Mouse (Mus musculus) left cerebral cortex, postnatal 4 days (tissue): ENCODE data around the gene Ankrd9. TPM values are rescaled to one million over a fixed set of nuclear protein-coding genes. Genes with fewer than 3 reads are reported as not detected.

ENCODE experiments used
- DNase-seq: peaks from one replicate; pipeline ENCODE4 v3.0.0-alpha.2; 2022
- intact Hi-C: fragments of 180-260 bp; cut with DNase I; formaldehyde crosslinking; loops from one replicate; pipeline ENCODE4 v1.15.1; 2025
- total RNA-seq, 2 experiments: library from RNA; stranded (reverse); gene quantifications; 2 replicates each; pipeline ENCODE4 v1.2.3; 2021

Ankrd9 gene
- 1 to 10 TPM; 4.0 to 4.2 TPM for total RNA-seq

GRCm38 (mm10) chr12:110978607-110979406, at the start of gene Ankrd9:
Gene Ankrd9, minus strand, starts transcription at chr12:110979040.
- intact Hi-C loops: no loop called here
- peak; percentile 95 for DNase-seq

- no peak for DNase-seq
- intact Hi-C loops: no loop called here
Observed at GRCm38 (mm10) chr12:111021577-111021976, 42.7 kb upstream of the Ankrd9 start.

- no peak for DNase-seq
- intact Hi-C loops: no loop called here
Observed at GRCm38 (mm10) chr12:111021138-111021537, 42.3 kb upstream of the Ankrd9 start.

GRCm38 (mm10) chr12:111019086-111019485, 40.2 kb upstream of the Ankrd9 start:
- intact Hi-C loops: no loop called here
- DNase-seq: no peak

GRCm38 (mm10) chr12:111018068-111018467, 39.2 kb upstream of the Ankrd9 start:
- no peak for DNase-seq
- intact Hi-C loops: no loop called here

GRCm38 (mm10) chr12:111016807-111017206, 38.0 kb upstream of the Ankrd9 start:
- intact Hi-C loops: no loop called here
- DNase-seq: no peak

GRCm38 (mm10) chr12:111009615-111010257, 30.9 kb upstream of the Ankrd9 start:
- intact Hi-C loops: no loop called here
- no peak for DNase-seq

- intact Hi-C loops: no loop called here
- DNase-seq: peak; percentile 46
Observed at GRCm38 (mm10) chr12:111008500-111009490, 30.0 kb upstream of the Ankrd9 start.

GRCm38 (mm10) chr12:111007134-111008103, 28.6 kb upstream of the Ankrd9 start:
- DNase-seq: no peak
- intact Hi-C loops: no loop called here

- intact Hi-C loops: no loop called here
- no peak for DNase-seq
Observed at GRCm38 (mm10) chr12:111006339-111006738, 27.5 kb upstream of the Ankrd9 start.

- intact Hi-C loops: no loop called here
- no peak for DNase-seq
Observed at GRCm38 (mm10) chr12:111005803-111006202, 27.0 kb upstream of the Ankrd9 start.

- no peak for DNase-seq
- intact Hi-C loops: no loop called here
Observed at GRCm38 (mm10) chr12:111004142-111004541, 25.3 kb upstream of the Ankrd9 start.

- DNase-seq: no peak
- intact Hi-C loops: no loop called here
Observed at GRCm38 (mm10) chr12:111000956-111001355, 22.1 kb upstream of the Ankrd9 start.

- intact Hi-C loops: no loop called here
- DNase-seq: no peak
Observed at GRCm38 (mm10) chr12:110999820-111000219, 21.0 kb upstream of the Ankrd9 start.

- no peak for DNase-seq
- intact Hi-C loops: no loop called here
Observed at GRCm38 (mm10) chr12:110998092-110998491, 19.3 kb upstream of the Ankrd9 start.

GRCm38 (mm10) chr12:110994666-110995065, 15.8 kb upstream of the Ankrd9 start:
- intact Hi-C loops: no loop called here
- DNase-seq: no peak

- DNase-seq: no peak
- intact Hi-C loops: loop anchor here (2.0 kb wide), 1 partner anchor 56 kb away; no protein-coding TSS in a partner anchor
Observed at GRCm38 (mm10) chr12:110993226-110993625, 14.4 kb upstream of the Ankrd9 start.

- DNase-seq: peak; percentile 38
- intact Hi-C loops: loop anchor here (2.0 kb wide), 1 partner anchor 56 kb away; no protein-coding TSS in a partner anchor
Observed at GRCm38 (mm10) chr12:110992771-110993170, 13.9 kb upstream of the Ankrd9 start.

GRCm38 (mm10) chr12:110992128-110992553, 13.3 kb upstream of the Ankrd9 start:
- DNase-seq: peak; percentile 92
- intact Hi-C loops: loop anchor here (2.0 kb wide), 1 partner anchor 55 kb away; no protein-coding TSS in a partner anchor
